Mouse (Mus musculus): ENCODE data around the gene 4930467E23Rik.
"Not testable (repeated sequence)": the region's sequence is repeated elsewhere in the genome, so short reads cannot be mapped to it uniquely, and the experiment has no call there.

DNA sequence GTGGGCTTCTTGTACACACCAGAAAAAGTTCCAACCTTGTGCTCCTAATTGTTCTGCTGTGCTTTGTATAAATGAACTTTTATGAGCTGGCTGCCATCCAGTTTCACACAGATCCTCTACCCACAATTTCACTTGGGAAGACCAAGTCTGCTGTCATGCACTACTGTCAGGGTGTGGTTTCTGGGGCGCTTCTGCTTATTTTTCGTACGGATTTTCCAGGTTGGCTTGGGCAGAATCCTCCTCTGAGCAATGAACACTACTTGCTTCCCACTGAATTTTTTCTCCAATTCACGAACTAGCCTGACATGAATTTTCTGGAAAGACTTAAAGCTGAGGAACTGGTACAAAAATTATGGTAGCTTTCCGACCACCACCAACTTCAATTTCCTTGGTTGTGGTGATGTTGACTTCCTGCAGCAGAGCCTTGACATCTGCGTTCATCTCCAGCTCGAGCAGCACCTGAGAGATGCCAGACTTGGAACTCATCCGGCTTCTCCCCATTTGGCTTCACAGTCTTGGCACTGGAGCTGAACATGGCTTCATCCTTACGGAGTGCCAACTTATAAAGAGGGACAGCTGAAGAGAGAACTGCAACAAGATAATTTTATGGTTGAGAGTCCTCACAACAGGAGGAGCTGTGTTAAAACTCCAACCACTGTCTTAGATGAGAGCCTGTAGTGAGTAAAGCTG, 18.1 kb upstream of the 4930467E23Rik start:
- not testable (repeated sequence) for TF ChIP-seq CTCF (IDR thresholded peaks at IDR 0.05; ENCODE audit: low read depth, low read length); POLR2A (IDR thresholded peaks at IDR 0.05; ENCODE audit: borderline replicate concordance, low read depth, low read length)

All from bone marrow macrophage, adult 2 months (primary cell).